ENCODE assay signal across 8 mouse cellular contexts in the genomic region with DNA sequence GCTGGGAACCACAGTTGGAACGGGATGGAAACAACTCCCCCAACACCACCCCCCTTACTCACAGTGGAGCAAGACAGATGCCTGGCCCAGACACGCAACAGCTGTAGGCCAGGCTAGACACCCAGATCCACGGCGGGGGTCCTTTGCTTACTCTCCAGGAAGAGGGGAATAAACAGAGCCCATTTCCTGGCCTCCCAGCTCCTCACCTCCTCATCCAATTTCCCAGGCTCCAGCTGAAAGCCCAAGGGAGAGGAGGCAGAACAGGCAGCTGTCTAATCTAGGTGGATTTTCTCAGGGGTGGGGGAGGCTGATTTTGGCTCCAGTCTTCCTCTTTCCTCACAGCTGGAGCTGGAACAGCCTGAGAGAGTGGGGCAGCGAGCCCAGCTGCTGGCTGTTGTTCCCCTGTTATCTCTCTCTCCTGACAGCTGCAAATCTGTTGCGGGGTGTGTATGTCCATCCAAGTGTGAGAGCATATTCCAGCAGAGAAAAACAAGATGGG.
DNase-seq lines count a peak whose midpoint lies in the region; ATAC-seq lines count a peak whose summit lies in the region.

No protein-coding gene starts in this region.

- H3K4me2 ChIP-seq in embryonic facial prominence, embryonic 11.5 days (ENCODE audit: low read depth, low read length) = no peak overlapping the region
- H3K4me2 ChIP-seq in limb, embryonic 13.5 days (replicated peaks) = peak overlapping the region; percentile 27; the same call in 1 of the 2 replicates
- peak overlapping the region; percentile 1; the same call in 1 of the 2 replicates for H3K4me2 ChIP-seq in stomach, embryonic 15.5 days

- no peak overlapping the region for H3K4me3 ChIP-seq in embryonic facial prominence, embryonic 11.5 days (ENCODE audit: low read depth, low read length)
- no peak overlapping the region for H3K4me3 ChIP-seq in limb, embryonic 13.5 days
- H3K4me3 ChIP-seq in stomach, embryonic 15.5 days (replicated peaks) = no peak overlapping the region

- peak; percentile 24 to 83 for DNase-seq in left cerebral cortex, postnatal 10 days (ENCODE audit: extremely low spot score in 1 of 2, low spot score in 2 of 2)
- no peak for DNase-seq in left cerebral cortex, adult 11 months (ENCODE audit: low spot score)
- peak; percentile 41 for DNase-seq in embryonic facial prominence, embryonic 11.5 days (ENCODE audit: low spot score)
- peak; percentile 91 to 93 for DNase-seq in heart, adult 9 months (ENCODE audit: low spot score in 2 of 2)
- no peak for DNase-seq in thymus, postnatal 36 days

- H3K27me3 ChIP-seq in embryonic facial prominence, embryonic 11.5 days (ENCODE audit: control insufficient read depth, insufficient read depth, low read length) = no peaks in the 10 kb centered on the region
- H3K27me3 ChIP-seq in limb, embryonic 13.5 days = peaks cover 7% of the 10 kb centered on the region; the same call in 1 of the 2 replicates
- H3K27me3 ChIP-seq in stomach, embryonic 15.5 days (replicated peaks) = no peaks in the 10 kb centered on the region

- no peak overlapping the region for H3K9ac ChIP-seq in embryonic facial prominence, embryonic 11.5 days (replicated peaks; ENCODE audit: low read length)
- H3K9ac ChIP-seq in limb, embryonic 13.5 days = no peak overlapping the region
- no peak overlapping the region for H3K9ac ChIP-seq in stomach, embryonic 15.5 days

- H3K4me1 ChIP-seq in embryonic facial prominence, embryonic 11.5 days (ENCODE audit: control insufficient read depth, insufficient read depth, low read length) = no peaks in the 10 kb centered on the region; the same call in 1 of the 2 replicates
- peaks cover 51% of the 10 kb centered on the region for H3K4me1 ChIP-seq in limb, embryonic 13.5 days
- peaks cover 35% of the 10 kb centered on the region for H3K4me1 ChIP-seq in stomach, embryonic 15.5 days

- no peak for ATAC-seq in embryonic facial prominence, embryonic 11.5 days (replicated peaks; ENCODE audit: insufficient number of reproducible peaks, low FRiP score, low TSS enrichment, low read depth)
- ATAC-seq in limb, embryonic 13.5 days (ENCODE audit: low FRiP score, low read depth) = peak; percentile 89
- peak; percentile 86 for ATAC-seq in stomach, embryonic 15.5 days (ENCODE audit: insufficient read depth, low FRiP score, low read depth)
- no peak for ATAC-seq in megakaryocyte-erythroid progenitor cell, adult 5-6 weeks (replicated peaks; ENCODE audit: low FRiP score, low TSS enrichment, poor library complexity, severe bottlenecking)

- no peaks in the 10 kb centered on the region; the same call in 1 of the 2 replicates for H3K9me3 ChIP-seq in embryonic facial prominence, embryonic 11.5 days (replicated peaks; ENCODE audit: control insufficient read depth, low read length)
- peaks cover 6% of the 10 kb centered on the region; the same call in 1 of the 2 replicates for H3K9me3 ChIP-seq in limb, embryonic 13.5 days
- no peaks in the 10 kb centered on the region for H3K9me3 ChIP-seq in stomach, embryonic 15.5 days

- H3K27ac ChIP-seq in embryonic facial prominence, embryonic 11.5 days (replicated peaks; ENCODE audit: low read depth, low read length) = no peak overlapping the region
- H3K27ac ChIP-seq in limb, embryonic 13.5 days = peak overlapping the region; percentile 33; the same call in 1 of the 2 replicates
- peak overlapping the region; percentile 75; the same call in 1 of the 2 replicates for H3K27ac ChIP-seq in stomach, embryonic 15.5 days

- no peaks in the 10 kb centered on the region for H3K36me3 ChIP-seq in embryonic facial prominence, embryonic 11.5 days (replicated peaks; ENCODE audit: control insufficient read depth, insufficient read depth, low read depth, low read length)
- H3K36me3 ChIP-seq in limb, embryonic 13.5 days = no peaks in the 10 kb centered on the region
- no peaks in the 10 kb centered on the region for H3K36me3 ChIP-seq in stomach, embryonic 15.5 days

- intact Hi-C loops in left cerebral cortex, postnatal 10 days (cut with DNase I) = no loop called here

- 25% methylated on average over 6 of the region's 6 CpGs for WGBS in embryonic facial prominence, embryonic 11.5 days
- whole genome bisulfite sequencing in limb, embryonic 13.5 days = 13% methylated on average over 6 of the region's 6 CpGs
- 9% methylated on average over 6 of the region's 6 CpGs for WGBS in stomach, embryonic 15.5 days

Comparison
In these comparisons a context has a peak if more than half of its experiments do, and no peak if none do; other contexts are left out.
1. DNase-seq: peak in left cerebral cortex, postnatal 10 days (2 of 2), embryonic facial prominence, embryonic 11.5 days (single experiment) and heart, adult 9 months (2 of 2); none in left cerebral cortex, adult 11 months (single experiment) and thymus, postnatal 36 days (0 of 2).
2. ATAC-seq: peak in limb, embryonic 13.5 days (single experiment) and stomach, embryonic 15.5 days (single experiment); none in embryonic facial prominence, embryonic 11.5 days (single experiment) and megakaryocyte-erythroid progenitor cell, adult 5-6 weeks (single experiment).